Mouse (Mus musculus) layer of hippocampus, postnatal 36 days (tissue): ENCODE measurements around the gene Fam166a. TPM values are rescaled to one million over a fixed set of nuclear protein-coding genes. Genes with fewer than 3 reads are reported as not detected.

Source experiments
- DNase-seq, 2 experiments: peaks; one replicate each; pipeline ENCODE4 v3.0.0; 2022
- total RNA-seq, 2 experiments: library from RNA; stranded (reverse); gene quantifications; 2 replicates each; pipeline ENCODE4 v1.2.3; 2021

Gene Fam166a
- total RNA-seq, 2 experiments from 2014 or later: not detected

GRCm38 (mm10) chr2:25223681-25224491, 5.3 kb downstream of the Fam166a start:
- peak in 1 of 2 experiments; percentile 72 for DNase-seq

GRCm38 (mm10) chr2:25224492-25224765, 5.9 kb downstream of the Fam166a start, which contains the start of gene Tubb4b:
Gene Tubb4b (minus strand): TSS chr2:25224702.
- DNase-seq: no peak

GRCm38 (mm10) chr2:25224766-25225752, 6.5 kb downstream of the Fam166a start:
- DNase-seq: peak; percentile 98 to 99

- DNase-seq: no peak
These were observed 7.3 kb downstream of the Fam166a start for GRCm38 (mm10) chr2:25225811-25226379.

- DNase-seq: peak; percentile 55 to 68
These were observed 8.3 kb downstream of the Fam166a start for GRCm38 (mm10) chr2:25226864-25227263.

- DNase-seq: no peak
These were observed 8.9 kb downstream of the Fam166a start for GRCm38 (mm10) chr2:25227406-25227805.

- peak; percentile 84 to 85 for DNase-seq
These were observed 9.9 kb downstream of the Fam166a start for GRCm38 (mm10) chr2:25228431-25228889.

GRCm38 (mm10) chr2:25228995-25229530, 10.5 kb downstream of the Fam166a start:
- DNase-seq: no peak

GRCm38 (mm10) chr2:25229582-25229981, 11.0 kb downstream of the Fam166a start:
- no peak for DNase-seq

GRCm38 (mm10) chr2:25230581-25230980, 12.0 kb downstream of the Fam166a start:
- no peak for DNase-seq

- no peak for DNase-seq
These were observed 12.5 kb downstream of the Fam166a start for GRCm38 (mm10) chr2:25231038-25231437.

GRCm38 (mm10) chr2:25233421-25233820, 14.9 kb downstream of the Fam166a start:
- DNase-seq: no peak

- DNase-seq: no peak
These were observed 15.5 kb downstream of the Fam166a start, which contains the start of gene Slc34a3 for GRCm38 (mm10) chr2:25234050-25234449. Gene Slc34a3 (minus strand): TSS chr2:25234364.

- no peak for DNase-seq
These were observed 16.1 kb downstream of the Fam166a start for GRCm38 (mm10) chr2:25234551-25235220.

GRCm38 (mm10) chr2:25236614-25237013, 18.1 kb downstream of the Fam166a start, which contains the start of gene Rnf224:
Gene Rnf224 (minus strand): TSS chr2:25236787.
- DNase-seq: no peak

- DNase-seq: no peak
These were observed 19.0 kb downstream of the Fam166a start for GRCm38 (mm10) chr2:25237522-25237921.

GRCm38 (mm10) chr2:25238106-25238505, 19.6 kb downstream of the Fam166a start:
- DNase-seq: no peak

GRCm38 (mm10) chr2:25239766-25240165, 21.2 kb downstream of the Fam166a start:
- DNase-seq: no peak

GRCm38 (mm10) chr2:25240310-25240709, 21.8 kb downstream of the Fam166a start:
- DNase-seq: no peak

- peak; percentile 53 to 66 for DNase-seq
These were observed 22.3 kb downstream of the Fam166a start for GRCm38 (mm10) chr2:25240723-25241437.

- no peak for DNase-seq
These were observed 22.9 kb downstream of the Fam166a start for GRCm38 (mm10) chr2:25241438-25241775.
